Mouse (Mus musculus) heart, postnatal 4 days (tissue): ENCODE measurements around the gene Sae1. TPM values are rescaled to one million over a fixed set of nuclear protein-coding genes. Genes with fewer than 3 reads are reported as not detected.

Experiments
- DNase-seq: peaks from one replicate; pipeline ENCODE4 v3.0.0; 2021
- total RNA-seq, 2 experiments: library from RNA; stranded (reverse); gene quantifications; 2 replicates each; pipeline ENCODE4 v1.2.3; 2021

Sae1 gene
- total RNA-seq, result 100 to 1,000 TPM; 105 to 110 TPM

DNA sequence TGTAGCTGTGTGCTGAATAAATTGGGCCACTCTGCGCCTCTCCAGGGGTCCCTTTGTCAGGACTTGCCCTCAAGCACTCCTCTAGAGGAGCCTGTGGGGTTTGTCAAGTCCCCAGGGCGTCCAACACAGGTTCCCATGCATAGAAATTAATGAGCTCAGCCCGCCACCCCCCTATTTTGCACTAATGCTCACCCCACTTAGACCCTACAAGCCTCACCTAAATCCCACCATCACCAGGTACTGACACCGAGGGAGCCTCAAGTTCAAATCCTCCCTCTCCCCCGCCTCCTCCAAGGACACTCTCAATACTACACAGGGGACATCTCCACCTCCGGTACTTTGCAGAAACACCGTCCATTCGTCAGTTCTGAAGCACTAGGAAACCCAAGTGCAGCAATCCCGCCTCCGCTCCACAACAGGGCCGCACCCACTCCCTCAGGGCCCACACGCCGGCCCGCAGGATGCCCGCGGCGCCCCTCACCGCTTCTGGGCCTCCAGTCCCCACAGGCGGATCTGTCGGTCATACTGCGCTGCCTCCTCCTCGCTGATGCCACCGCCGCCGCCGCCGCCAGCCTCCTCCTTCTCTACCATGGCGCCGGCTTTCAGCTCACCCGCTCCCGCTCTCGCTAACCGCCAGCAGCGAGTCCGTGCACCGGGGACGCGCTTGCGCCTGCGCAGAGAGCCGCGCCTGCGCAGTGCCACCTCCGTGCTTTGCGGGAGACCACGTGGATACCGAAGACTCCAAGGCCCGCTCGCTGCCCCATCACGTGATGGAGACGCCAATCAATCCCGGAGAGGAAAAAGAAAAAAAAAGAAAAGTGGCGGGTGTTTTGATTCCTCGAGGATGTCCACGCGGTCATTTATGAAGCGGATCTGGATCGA lies at the start of gene Sae1:
Gene Sae1, minus strand, starts transcription at position 647 of the 882 bp plus-strand sequence.
- peak; percentile 98 for DNase-seq

DNA sequence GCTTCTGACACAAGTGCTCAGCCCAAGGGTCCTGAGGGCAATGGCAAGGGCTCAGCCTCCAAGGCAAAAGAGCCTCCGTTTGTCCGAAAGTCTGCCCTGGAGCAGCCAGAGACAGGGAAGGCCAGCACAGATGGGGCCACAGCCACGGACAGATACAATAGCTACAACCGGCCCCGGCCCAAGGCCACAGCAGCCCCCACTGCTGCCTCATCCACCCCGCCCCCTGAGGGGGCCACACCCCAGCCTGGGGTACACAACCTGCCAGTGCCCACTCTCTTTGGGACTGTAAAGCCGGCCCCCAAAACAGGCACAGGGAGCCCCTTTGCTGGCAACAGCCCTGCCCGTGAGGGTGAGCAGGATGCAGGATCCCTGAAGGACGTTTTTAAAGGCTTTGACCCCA lies 47.5 kb upstream of the Sae1 start:
- DNase-seq, result no peak

DNA sequence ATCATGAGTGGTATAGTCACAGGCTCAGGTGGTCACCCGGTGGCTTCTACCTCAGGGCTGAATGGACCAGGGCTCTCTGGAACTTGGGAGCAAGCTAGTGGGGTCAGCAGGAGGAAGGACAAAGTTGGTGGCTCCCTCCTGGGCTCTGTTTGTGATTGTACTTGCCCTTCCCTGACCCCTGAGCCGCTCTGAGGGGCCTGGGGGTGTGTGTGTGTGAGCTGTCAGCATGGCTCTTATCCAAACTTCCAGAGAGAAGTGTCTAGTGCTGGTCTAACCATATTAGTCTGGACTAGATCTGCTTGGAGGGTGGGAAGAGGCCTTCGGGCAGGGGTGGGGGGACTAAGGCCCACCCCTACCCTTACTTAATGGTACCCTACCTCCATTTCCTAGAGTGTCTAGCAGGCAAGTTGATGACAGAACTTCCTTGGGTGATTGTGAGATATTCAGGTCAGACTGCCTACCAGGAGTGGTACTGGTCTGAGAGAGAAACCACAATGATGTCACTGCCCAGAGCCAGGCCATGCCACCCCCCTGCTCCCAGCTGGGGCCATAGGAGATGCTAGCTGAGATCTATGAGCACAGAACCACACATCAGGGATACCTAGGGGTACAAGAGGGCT lies 45.9 kb upstream of the Sae1 start:
- DNase-seq, result no peak

DNA sequence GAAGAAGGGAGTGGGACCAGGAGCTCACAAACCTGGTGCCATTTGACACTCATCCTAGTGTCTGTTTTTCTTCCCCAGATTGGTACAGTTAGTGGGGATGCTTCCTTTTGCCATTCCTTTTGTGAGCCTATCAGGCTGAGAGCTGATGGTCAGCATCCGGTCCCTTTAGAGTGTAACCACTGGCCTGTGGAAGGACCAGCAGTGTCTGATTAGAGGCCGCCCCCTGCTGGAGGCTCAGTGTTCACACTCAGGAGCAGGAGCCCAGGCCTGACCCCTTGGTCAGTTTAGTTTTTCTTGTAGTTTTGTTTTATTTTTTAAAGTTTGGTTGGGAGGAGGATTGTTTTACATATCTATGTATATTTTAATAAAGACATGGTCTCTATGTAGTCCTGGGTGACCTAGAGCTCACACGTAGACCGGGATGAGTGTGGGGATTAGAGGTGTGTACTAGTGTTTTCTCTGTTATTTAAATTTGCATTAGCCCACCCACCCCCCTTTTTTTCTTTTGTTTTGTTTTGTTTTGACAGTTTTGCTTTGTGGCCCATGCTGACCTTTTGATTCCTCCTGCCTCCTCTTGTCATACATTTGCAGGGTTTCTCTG lies 38.6 kb upstream of the Sae1 start:
- peak; percentile 93 for DNase-seq

DNA sequence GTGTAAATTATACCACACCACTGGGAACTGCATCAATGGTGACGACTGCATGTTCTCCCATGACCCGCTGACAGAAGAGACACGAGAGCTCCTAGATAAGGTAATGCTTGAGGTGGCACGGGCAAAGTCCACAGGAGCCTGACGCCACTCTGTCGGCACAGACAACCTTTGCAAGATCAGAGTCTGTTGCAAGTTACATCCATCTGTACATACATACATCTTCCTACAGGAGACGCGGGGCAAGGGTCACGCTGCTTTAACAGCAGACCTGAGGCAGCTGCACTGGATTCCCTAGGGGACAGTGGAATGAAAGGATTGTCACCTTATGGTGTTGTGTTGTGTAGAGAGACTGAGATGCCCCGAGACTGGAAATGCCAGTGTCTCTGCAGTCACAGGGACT lies 38.1 kb upstream of the Sae1 start:
- no peak for DNase-seq

DNA sequence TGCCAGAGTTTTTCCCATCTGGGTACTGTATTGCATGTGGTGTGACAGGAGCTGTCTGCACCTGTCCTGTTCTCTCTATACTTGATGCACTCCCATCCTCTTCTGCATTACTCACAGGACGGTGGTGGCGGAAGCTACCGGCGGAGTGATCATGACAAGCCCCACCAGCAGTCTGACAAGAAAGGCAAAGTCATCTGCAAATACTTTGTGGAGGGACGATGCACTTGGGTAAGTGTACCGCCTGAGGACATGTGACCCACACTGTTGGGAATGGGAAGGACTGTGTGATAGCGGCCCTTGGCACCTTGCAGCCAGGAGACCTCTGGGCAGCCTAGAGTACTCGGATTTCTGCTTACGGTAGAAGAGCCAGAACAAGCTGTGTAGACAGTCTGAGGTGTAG lies 36.1 kb upstream of the Sae1 start:
- DNase-seq, result no peak

DNA sequence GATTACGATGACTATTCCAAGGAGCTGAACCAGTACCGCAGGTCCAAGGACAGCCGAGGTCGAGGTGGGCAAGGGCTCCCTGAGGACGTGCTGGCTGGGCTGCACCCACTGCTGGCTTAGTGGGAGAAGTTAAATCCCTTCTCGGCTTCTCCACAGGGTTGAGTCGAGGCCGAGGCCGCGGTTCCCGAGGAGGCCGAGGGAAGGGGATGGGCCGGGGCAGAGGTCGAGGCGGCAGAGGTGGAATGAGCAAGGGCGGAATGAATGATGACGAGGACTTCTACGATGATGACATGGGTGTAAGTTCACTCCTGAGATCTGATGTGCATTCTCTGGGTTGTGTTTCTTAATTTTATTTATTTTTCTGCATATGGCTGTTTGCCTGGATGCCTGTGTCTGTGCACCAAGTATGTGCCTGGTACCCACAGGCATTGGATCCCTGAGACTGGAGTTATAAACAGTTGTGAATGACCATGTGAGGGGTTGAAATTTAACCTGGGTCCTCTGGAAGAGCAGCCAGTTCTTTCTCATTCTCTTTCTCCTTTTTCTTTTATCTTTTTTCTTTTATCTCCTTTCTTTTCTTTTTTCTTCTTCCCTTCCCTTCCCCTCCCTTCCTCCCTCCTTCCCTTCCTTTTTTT lies 34.7 kb upstream of the Sae1 start:
- no peak for DNase-seq

DNA sequence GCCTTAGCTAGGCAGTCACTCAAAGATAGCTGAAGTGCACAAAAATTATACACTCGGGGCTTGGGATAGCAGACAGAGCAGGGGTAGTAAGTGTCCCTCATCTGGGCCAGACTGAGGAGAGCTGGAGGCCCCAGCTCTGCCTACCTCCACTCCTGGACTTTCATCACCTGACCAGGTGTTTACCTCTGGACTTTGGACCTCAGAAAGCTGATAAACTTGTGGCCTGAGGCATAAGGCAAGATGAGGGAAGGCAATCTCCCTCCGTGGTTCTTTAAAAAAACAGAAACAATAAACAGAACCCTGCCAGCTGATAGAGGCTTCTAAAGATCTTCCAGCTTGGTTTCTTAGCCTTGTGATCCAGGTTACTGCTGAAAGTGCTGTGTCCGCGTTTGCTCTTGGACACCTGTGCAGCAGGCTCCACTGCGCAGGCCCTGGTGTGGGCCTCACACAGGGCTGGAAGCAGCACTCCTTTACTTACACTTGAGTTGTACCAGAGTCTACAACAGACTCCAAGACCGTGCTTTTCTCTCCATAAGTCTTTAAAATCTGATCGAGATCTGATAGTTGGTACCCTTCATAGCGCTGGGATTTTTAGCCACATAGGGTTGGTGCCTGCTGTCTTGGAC lies 33.0 kb upstream of the Sae1 start:
- DNase-seq, result no peak

DNA sequence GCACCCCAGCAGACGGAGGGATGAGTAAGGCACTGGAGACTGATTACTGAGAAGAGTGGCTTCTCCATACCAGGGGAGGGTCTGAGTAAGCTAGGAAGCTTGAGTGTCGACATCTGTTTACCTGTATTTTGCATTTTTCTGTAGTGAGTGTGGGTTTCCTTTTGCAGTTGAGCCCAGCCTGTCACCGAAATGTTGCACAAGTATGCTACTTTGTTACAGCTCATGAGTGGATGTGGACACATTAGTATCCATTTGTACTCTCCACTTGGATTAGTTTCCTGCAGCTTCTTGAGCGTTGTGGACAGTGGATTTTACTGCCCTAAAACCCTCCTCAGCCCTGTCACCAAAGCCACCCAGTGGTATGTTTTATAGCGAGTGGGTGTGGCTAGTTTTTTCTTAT lies 31.1 kb upstream of the Sae1 start:
- DNase-seq, result no peak

DNA sequence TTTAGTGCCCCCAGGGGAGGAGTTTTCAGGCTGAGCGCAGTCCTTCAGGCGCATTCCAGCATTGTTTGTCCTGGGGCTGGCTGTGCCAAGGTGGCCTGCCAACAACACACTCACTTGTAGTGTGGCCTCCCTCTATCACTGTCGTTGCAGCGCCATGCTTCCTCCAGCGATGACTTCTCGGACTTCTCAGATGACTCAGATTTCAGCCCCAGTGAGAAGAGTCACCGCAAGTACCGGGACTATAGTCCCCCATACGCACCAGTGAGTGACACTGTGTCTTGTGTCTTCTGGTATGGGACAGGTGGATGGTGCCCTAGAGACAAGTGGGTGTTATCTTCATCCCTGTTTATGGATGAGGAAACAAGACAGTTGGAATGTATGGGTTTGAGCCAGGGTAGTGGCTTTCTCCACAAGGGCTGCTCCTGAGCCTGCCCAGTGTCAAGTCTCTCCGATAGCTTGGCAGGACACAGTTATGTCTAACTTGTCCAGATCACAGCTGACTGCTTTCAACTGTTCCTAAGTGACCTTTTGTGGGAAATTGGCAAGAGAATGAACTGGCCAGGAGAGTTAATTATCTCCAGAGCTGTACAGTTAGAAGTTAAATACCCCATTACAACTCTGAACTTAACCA lies 29.6 kb upstream of the Sae1 start:
- peak; percentile 66 for DNase-seq

DNA sequence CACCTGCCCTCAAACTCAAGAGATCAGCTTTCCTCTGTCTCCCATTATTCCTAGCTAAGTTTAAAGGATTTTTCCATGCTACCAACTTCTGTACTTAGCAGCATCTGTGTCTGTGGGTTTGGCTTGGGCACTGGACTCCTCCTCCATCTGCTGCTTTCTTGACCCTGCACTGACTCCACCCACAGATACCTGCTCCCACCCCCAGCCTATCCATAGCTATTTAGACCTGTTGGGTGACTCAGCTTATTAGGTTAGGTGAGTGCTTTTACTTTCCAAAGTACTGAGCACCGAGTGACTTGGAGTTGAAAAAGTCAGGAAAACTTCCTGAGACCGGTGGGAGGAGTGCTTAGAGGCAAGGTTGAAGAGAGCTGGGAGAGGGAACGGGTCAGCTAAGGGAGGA lies 27.8 kb upstream of the Sae1 start:
- DNase-seq, result no peak

DNA sequence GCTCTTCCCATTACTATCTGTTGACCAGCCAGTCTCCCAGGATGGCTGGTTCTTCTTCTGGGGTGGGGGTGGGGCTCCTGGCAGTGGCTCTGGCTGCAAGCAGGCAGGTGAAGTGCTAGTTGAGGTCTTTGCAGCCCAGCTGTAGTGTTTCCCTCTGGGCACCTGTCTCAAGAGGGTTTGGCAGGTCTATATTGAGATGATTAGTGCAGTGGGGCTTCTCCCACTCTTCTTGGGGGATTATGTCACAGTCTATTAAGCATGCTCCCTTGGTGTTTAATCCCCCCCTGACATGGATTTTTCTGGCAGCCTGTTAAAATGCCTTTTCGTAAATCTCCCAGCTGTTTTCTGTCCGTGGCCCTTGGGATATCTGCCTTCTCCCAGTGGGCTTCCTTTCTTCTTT lies 25.3 kb upstream of the Sae1 start:
- no peak for DNase-seq

DNA sequence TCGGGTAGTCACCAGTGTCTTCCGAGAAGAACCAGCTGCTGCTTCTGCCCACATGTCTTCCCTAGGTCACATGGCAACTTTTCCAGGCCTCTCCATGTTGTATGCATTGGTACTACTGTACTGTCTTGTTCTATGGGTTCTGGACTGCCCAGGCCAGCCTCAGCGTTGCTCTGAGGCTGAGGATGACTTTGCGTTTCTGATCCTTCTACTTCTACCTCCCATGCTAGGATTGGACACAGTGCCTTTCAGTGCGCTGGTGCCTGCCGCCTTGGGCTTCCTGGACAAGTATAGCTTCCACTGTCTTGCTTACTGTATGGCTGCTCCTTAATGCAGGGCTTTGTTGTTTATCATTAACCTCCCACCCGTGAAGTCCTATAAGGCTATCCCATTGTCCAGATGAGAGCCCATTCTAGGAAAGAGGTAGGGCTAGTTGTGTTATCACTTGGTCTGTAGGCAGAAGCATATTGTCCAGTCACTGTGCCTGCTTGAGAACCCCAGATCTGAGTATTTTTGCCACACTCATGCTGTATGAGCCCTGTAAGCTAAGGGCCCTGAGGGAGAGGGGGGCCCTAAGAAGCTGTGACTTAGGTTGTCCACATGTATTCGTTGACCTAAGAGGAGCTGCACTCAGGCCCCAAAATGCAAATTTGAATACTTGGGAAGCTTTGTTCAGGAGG lies 24.8 kb upstream of the Sae1 start:
- no peak for DNase-seq

DNA sequence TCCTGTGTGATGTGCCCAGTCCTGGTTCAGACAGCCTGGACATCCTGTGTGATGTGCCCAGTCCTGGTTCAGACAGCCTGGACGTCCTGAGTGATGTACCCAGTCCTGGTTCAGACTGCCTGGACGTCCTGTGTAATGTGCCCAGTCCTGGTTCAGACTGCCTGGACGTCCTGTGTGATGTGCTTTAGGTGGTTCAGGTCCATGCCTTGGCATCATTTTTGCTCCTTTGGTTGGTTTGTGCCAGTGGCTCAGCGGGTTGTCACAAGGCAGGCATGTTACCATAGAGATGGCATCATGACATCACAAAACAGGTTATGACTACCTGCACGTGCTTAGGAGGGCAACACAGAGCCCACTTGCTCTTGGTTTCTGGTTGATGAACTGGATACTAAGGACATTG lies 23.5 kb upstream of the Sae1 start:
- no peak for DNase-seq

DNA sequence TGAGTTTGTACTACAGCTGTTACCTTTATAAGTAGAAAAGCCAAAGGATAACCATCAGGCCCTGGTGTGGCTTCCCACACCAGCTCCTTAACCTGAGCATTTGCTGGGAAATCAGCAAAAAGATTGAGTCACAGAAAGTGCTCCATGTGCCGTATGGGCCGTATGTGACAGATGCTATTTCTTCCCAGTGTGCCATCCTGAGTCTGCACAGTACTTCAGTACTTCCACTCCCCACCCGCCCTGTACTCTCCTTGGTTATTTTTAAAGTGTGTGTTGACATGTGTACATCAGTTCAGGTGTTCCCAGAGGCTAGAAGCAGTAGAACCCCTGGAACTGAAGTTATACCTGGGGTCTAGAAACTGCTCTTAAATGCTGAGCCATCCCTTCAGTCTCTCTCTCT lies 19.4 kb upstream of the Sae1 start:
- DNase-seq, result no peak

DNA sequence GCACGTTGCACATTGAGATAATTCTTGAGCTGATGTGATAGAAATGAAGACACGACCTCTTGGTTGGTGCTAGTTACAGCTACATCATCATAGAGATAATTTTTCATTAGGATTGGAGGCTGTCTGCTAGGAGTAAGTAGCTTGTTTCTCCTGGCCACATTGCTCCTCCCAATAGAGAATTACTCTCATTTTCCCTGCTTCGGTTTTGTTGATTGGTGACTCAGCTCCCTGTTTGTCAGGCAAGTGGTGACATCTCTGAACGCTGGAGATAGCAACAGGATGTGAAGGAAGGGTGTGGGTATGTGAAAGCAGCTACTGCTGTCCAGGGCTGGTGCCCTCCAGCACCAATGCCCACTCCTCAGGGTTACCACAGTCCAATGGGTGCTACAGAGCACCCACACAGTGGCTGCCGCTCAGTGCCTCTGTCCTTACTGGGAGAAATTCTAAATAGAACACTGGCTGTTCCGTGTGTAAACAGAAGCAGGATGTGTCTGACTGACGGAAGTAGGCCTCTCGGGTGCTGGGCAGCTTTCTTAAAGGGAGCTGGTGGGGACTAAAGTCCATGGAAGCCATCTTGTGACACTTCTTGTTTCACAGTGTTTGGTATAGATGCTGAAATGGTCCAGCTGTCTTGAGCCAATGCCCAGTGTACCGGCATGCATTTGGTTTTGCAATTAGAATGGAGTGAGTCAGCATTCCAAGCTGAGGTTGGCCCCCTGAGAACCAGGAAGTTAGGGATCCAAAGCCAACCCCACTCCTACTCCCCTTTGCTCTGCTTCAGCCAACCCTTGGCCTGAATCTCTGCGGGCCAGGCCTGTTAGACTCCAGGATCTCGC lies 18.1 kb upstream of the Sae1 start:
- peak; percentile 75 for DNase-seq

DNA sequence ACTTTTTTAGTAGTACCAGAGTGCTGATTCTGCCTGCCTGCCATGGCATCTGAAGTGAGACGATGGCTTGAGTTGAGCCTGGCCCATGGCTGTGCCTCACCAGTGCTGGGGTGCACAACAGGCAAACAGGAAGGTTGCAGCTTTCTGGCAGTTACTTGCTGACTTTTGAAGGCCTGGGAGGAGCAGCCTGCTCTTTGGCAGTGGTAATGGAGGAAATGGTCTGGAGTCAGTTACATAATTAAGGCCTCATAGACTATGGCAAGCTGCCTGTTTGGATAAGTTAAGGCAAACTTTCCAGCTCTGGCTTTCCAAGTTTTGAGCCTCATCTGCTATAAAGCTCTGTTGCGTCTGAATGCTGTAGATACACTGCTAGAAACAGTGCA lies 17.5 kb upstream of the Sae1 start:
- peak; percentile 49 for DNase-seq

DNA sequence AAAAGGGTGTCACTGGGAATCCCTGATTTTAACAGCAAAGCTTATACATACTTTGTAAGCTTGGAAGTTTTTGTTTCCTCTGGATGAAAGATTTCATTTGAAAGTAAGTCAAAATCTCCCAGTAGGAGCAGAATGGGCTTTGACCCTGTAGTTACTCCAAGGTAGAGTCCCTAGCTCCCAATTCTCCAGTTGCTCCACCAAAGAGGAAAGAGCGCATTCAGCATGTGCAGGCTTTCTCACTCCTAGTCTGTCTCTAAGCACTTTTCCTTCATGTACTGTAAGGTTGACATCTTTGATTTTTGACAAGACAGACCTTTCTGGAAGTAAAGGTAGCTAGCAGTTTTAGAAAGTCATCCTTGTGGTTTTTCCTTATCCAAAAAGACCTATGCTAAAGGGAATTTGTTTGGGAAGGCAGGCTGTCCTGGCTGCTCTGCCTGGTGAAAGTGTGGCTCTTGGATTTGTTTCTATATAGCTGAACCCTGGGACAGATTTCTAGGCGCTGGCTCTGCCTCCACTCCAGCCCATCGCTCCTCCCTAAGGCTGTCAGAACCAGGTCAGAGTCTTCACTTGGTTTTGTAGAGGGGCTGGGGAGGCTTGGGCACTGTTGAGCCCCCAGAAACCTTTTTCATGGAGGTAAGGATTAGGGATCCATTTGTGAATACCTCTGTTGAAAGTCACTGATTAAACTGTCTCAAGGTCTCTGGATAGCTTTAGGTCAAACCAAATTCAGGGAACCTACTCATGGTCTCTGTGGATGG lies 16.9 kb upstream of the Sae1 start:
- DNase-seq, result no peak

DNA sequence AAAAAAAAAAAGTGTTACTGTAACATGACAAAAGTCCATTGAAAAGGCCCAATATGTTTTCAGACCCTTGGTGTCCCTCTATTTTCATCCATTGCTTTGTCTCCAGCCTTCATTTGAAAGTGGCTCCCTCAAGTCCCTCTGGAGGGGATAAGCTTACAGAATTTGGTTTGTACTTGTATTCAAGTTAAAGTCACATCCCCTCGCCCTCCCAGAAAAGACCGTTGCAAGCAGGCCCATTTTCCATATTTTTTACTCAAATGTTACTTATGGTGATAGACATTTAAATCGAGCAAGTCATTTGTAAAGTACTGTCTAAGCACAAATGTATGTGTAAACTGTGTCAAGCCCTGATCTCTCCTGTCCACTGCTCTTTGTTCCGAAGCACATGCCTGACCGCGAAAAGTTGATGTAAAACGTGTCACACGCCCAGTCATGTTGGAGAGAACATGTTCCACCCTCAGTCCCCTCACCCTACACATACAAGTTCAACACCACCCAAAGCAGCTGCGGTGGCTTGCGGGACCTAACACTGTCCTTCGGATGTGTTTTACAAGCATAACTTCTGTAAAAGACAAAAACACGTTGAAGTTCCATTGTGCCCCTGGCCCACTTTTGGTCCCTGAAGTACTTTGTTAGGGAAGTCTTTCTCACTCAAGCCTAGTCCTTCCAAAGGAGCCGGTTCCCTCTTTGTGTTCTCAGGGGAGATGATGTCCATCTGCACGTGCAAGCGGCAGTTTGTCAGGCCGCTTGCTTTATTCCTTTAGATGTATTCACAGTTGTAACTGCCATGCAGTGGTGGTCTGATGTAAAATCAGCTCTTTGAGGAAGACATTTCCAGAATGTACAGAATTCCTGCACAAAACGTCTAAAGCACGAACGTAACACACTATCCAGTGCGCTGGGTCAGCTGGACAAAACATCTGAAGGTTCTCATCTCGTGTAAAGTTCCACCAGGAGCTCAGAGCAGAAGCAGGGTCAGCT lies 15.7 kb upstream of the Sae1 start:
- DNase-seq, result no peak
